Mouse (Mus musculus): ENCODE measurements around the gene Mt1.
"Not testable (repeated sequence)": the region's sequence is repeated elsewhere in the genome, so short reads cannot be mapped to it uniquely, and the experiment has no call there.

Mt1 gene

GRCm38 (mm10) chr8:94178857-94179712, at the start of gene Mt1:
TSS of gene Mt1 (plus strand) at chr8:94179082.
- DNase-seq (ENCODE audit: low read depth in 1 of 2, low spot score in 2 of 2) = peak; percentile 76 to 80

DNA sequence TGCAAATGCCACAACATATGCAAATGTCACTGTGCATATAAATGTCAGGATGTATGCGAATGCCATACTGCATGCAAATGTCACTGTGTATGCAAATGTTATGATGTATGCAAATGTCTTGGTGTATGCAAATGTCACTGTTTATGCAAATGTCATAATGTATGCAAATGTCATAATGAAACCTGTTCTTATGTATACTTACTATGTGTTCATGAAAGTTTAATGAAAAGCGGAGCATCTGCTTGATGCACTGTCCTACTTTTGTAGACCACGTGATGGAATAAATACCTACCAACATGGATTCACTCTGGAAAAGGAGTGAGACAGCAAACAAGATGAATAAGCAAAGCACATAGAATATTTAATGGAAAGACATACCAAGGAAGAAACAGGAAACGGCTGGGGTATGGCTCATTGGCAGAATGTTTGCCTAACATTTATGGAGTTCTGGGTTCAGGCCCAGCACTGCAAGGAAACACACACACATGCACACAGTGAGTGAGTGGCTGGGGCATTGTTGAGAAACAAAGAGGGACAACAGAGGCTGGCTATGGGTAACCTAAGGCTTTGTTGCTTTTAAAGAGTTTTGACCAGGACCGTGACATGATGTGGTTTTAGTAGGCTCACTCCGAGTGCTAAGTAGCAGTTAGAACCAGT, 49.6 kb upstream of the Mt1 start:
- no peak for DNase-seq (ENCODE audit: low read depth in 1 of 2, low spot score in 2 of 2)

GRCm38 (mm10) chr8:94130126-94130525, 48.8 kb upstream of the Mt1 start:
- DNase-seq (ENCODE audit: low read depth in 1 of 2, low spot score in 2 of 2) = no peak

- DNase-seq (ENCODE audit: low read depth in 1 of 2, low spot score in 2 of 2) = no peak
Measured at GRCm38 (mm10) chr8:94132096-94132495, 46.8 kb upstream of the Mt1 start.

DNA sequence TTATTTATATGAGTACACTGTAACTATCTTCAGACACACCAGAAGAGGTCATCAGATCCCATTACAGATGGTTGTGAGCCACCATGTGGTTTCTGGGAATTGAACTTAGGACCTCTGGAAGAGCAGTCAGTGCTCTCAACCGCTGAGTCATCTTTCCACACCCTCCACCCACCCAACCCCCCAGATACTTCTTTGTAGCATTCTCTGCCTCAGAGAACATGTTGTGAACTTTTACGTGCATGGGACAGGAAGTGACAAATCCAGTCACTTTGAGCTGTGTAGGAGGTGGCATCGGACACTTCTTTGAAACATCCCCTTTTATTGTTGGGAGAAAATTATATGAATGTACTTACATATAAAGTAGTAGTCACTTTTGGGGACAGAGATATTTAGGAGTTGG, 44.3 kb upstream of the Mt1 start:
- not testable (repeated sequence) for DNase-seq (ENCODE audit: low read depth in 1 of 2, low spot score in 2 of 2)

DNA sequence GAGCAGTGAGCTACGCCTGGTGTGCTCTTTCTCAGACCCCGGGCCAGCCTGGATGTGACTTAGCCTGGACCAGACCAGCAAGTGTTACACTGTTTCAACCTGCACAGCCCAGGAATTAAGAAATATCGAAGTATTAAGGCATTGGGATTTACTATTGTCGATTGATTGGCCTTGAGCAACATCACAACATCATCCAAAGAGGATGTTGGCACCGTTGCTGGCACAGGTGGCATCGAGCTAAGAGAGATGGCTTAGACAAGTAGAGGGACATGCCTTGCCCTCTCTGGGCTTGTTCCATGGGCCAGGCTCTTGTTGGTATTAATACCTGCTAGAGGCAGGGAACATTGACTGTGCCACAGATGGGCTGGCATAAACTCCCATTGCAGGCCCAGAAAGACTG, 43.3 kb upstream of the Mt1 start:
- DNase-seq (ENCODE audit: low read depth in 1 of 2, low spot score in 2 of 2) = no peak

- DNase-seq (ENCODE audit: low read depth in 1 of 2, low spot score in 2 of 2) = no peak
Measured at GRCm38 (mm10) chr8:94136192-94136591, 42.7 kb upstream of the Mt1 start.

GRCm38 (mm10) chr8:94136933-94137332, 41.9 kb upstream of the Mt1 start, which contains the start of gene Mt4:
TSS of gene Mt4 (plus strand) at chr8:94137197.
- DNase-seq (ENCODE audit: low read depth in 1 of 2, low spot score in 2 of 2) = no peak

DNA sequence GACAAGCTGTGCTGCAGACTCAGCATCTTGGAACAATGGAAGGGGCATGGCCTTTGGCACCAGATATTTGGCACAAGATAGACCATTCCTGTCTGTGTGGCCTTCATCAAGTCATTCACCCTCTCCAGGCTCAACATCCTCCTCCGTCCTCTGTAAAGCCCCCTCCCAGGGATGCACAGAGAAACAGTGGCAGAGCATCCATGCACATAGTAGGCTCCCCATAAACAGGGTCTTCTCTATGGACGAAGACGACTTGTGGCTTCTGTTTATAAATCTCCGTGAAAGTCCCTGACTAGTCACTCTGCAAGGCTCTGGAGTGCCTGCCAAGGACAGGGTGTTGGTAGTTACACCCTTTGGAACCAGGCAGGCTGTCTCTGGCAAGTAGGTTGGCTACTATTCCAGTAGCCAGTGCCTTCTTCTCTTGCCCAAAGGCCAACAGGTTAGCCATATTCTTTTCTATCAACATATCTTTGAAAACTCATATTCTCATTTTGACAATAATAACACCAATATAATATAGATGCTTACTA, 38.6 kb upstream of the Mt1 start:
- DNase-seq (ENCODE audit: low read depth in 1 of 2, low spot score in 2 of 2) = no peak

DNA sequence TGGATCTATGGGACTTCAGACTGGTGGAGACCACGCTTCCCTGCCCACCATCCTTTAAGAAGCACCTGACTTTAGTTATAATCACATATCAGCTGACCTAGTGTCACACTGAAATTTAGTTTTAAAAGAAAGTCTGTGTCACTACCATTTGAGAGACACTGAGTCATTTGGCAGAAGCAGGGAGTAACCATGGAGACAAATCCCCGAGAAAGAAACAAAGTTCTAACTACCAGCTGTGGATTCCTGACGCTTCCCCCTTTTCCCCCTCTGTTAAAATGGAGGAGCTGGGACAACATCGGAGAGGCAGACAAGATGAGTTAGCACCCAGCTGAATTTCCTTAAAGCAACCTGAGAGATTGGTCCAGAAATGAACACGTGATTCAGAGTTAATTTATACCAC, 30.6 kb upstream of the Mt1 start:
- DNase-seq (ENCODE audit: low read depth in 1 of 2, low spot score in 2 of 2) = no peak

GRCm38 (mm10) chr8:94150925-94151324, 28.0 kb upstream of the Mt1 start:
- DNase-seq (ENCODE audit: low read depth in 1 of 2, low spot score in 2 of 2) = no peak

GRCm38 (mm10) chr8:94152513-94153300, 26.2 kb upstream of the Mt1 start, which contains the start of gene Mt3:
TSS of gene Mt3 (plus strand) at chr8:94152607.
- no peak for DNase-seq (ENCODE audit: low read depth in 1 of 2, low spot score in 2 of 2)

GRCm38 (mm10) chr8:94153451-94153850, 25.4 kb upstream of the Mt1 start:
- DNase-seq (ENCODE audit: low read depth in 1 of 2, low spot score in 2 of 2) = no peak

- no peak for DNase-seq (ENCODE audit: low read depth in 1 of 2, low spot score in 2 of 2)
Measured at GRCm38 (mm10) chr8:94154537-94154936, 24.3 kb upstream of the Mt1 start.

GRCm38 (mm10) chr8:94156092-94156491, 22.8 kb upstream of the Mt1 start:
- DNase-seq (ENCODE audit: low read depth in 1 of 2, low spot score in 2 of 2) = no peak

DNA sequence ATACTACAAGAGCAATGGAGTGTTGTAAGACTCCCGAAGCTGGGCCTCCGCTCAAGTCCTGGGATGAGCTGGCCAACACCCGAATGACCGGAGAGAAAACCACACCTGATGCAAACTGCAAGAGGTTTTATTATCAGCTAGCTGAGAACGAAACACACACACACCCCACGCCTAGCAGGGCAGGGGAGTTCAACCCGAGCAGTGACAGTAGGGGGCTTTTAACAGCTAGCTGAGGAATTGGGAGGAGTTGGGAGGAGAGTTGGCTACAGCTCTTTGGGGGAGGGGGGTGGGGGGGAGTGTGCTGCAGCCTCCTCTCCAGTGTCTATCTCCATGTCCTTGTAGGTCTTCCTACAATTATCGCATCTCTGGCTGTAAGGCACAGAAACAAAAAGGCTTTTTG, 13.1 kb upstream of the Mt1 start:
- DNase-seq (ENCODE audit: low read depth in 1 of 2, low spot score in 2 of 2) = not testable (repeated sequence)

GRCm38 (mm10) chr8:94167244-94167643, 11.6 kb upstream of the Mt1 start:
- peak; percentile 48 to 78 for DNase-seq (ENCODE audit: low read depth in 1 of 2, low spot score in 2 of 2)

GRCm38 (mm10) chr8:94169547-94169946, 9.3 kb upstream of the Mt1 start:
- no peak for DNase-seq (ENCODE audit: low read depth in 1 of 2, low spot score in 2 of 2)

GRCm38 (mm10) chr8:94171321-94171755, 7.5 kb upstream of the Mt1 start:
- no peak for DNase-seq (ENCODE audit: low read depth in 1 of 2, low spot score in 2 of 2)

GRCm38 (mm10) chr8:94172075-94172808, 6.6 kb upstream of the Mt1 start, which contains the start of gene Mt2:
TSS of gene Mt2 (plus strand) at chr8:94172664.
- DNase-seq (ENCODE audit: low read depth in 1 of 2, low spot score in 2 of 2) = no peak

All from monocyte, adult 2 months (primary cell).